Mouse (Mus musculus) frontal cortex, adult 2 months (tissue): ENCODE results near the gene Slc1a5. TPM values are rescaled to one million over a fixed set of nuclear protein-coding genes. Genes with fewer than 3 reads are reported as not detected.

ENCODE experiments used
- DNase-seq, 2 experiments: peaks; one replicate each; pipeline ENCODE4 v3.0.0; 2022; ENCODE audit warnings: low spot score in 1 of 2; ENCODE audit errors: extremely low spot score in 1 of 2
- polyA plus RNA-seq: library from polyadenylated mRNA; depleted of rRNA; stranded (reverse); fragments of >200 nt; gene quantifications from 2 replicates; pipeline ENCODE4 v1.2.3, GENCODE M21; 2012; rRNA removed

The Slc1a5 gene
- polyA plus RNA-seq, 1 experiment, result 12.6 TPM

- no peak for DNase-seq
Measured at GRCm38 (mm10) chr7:16844696-16845071, 63.5 kb downstream of the Slc1a5 start.

- DNase-seq, result no peak
Measured at GRCm38 (mm10) chr7:16845072-16845819, 64.1 kb downstream of the Slc1a5 start.

GRCm38 (mm10) chr7:16845820-16846167, 64.7 kb downstream of the Slc1a5 start:
- DNase-seq, result no peak

GRCm38 (mm10) chr7:16846775-16847174, 65.6 kb downstream of the Slc1a5 start:
- no peak for DNase-seq

- DNase-seq, result no peak
Measured at GRCm38 (mm10) chr7:16847507-16847906, 66.4 kb downstream of the Slc1a5 start.

Other genes starting within 250 kb of the Slc1a5 start
- 47.0 and 50.5 TPM in 2 replicates for gene Arhgap35, start 166.3 kb upstream of the Slc1a5 start, polyA plus RNA-seq
- gene Ceacam15, start 105.6 kb upstream of the Slc1a5 start, polyA plus RNA-seq, result 0.17 and 0.24 TPM in 2 replicates
- 0.24 and 0.55 TPM in 2 replicates for gene Ceacam9, start 59.4 kb upstream of the Slc1a5 start, polyA plus RNA-seq
- 537 and 586 TPM in 2 replicates for gene Ap2s1, start 42.9 kb upstream of the Slc1a5 start, polyA plus RNA-seq
- 262 TPM in 2 replicates for gene Strn4, start 34.5 kb downstream of the Slc1a5 start, polyA plus RNA-seq
- gene Fkrp, start 35.4 kb downstream of the Slc1a5 start, polyA plus RNA-seq, result 38.2 and 40.3 TPM in 2 replicates
- 6.4 and 6.7 TPM in 2 replicates for gene Prkd2, start 61.6 kb downstream of the Slc1a5 start, polyA plus RNA-seq
- 151 and 154 TPM in 2 replicates for gene Dact3, start 94.0 kb downstream of the Slc1a5 start, polyA plus RNA-seq
- 5.9 and 7.6 TPM in 2 replicates for gene Gng8, start 110.4 kb downstream of the Slc1a5 start, polyA plus RNA-seq
- gene Ptgir, start 125.2 kb downstream of the Slc1a5 start, polyA plus RNA-seq, result 0.20 and 0.25 TPM in 2 replicates
- 1,679 and 1,948 TPM in 2 replicates for gene Calm3, start 142.8 kb downstream of the Slc1a5 start, polyA plus RNA-seq
- 132 and 134 TPM in 2 replicates for gene Pnmal2, start 163.3 kb downstream of the Slc1a5 start, polyA plus RNA-seq
- 63.1 and 73.0 TPM in 2 replicates for gene Pnmal1, start 178.3 kb downstream of the Slc1a5 start, polyA plus RNA-seq
- 58.7 and 72.7 TPM in 2 replicates for gene Gm42372, start 201.7 kb downstream of the Slc1a5 start, polyA plus RNA-seq
- gene Ccdc8, start 211.4 kb downstream of the Slc1a5 start, polyA plus RNA-seq, result 2.1 and 2.6 TPM in 2 replicates
- 236 and 239 TPM in 2 replicates for gene Ppp5c, start 246.6 kb downstream of the Slc1a5 start, polyA plus RNA-seq